Mouse (Mus musculus): ENCODE measurements around the gene C1s2.
"Not testable (repeated sequence)": the region's sequence is repeated elsewhere in the genome, so short reads cannot be mapped to it uniquely, and the experiment has no call there.

Gene C1s2

DNA sequence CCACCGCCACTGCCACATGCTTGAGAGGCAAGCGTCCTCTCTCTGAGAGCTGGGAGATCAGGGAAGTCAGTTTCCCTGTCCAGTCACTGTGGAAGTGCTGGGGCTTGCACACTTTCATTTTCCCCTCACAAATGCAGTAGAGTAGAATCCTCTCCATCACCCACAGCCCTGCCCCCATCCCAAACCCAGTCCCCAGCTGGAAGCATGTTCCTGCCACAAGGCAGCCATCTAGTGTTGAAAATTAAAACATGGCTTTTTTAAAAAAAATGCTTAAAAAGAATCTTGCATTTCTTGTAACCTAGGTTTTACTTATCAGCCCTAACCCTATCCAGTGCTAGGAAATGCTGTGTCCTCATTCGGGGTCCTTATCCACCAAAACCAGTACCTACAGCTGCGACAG, 4.2 kb upstream of the C1s2 start:
- DNase-seq (ENCODE audit: low spot score in 2 of 2), result no peak

DNA sequence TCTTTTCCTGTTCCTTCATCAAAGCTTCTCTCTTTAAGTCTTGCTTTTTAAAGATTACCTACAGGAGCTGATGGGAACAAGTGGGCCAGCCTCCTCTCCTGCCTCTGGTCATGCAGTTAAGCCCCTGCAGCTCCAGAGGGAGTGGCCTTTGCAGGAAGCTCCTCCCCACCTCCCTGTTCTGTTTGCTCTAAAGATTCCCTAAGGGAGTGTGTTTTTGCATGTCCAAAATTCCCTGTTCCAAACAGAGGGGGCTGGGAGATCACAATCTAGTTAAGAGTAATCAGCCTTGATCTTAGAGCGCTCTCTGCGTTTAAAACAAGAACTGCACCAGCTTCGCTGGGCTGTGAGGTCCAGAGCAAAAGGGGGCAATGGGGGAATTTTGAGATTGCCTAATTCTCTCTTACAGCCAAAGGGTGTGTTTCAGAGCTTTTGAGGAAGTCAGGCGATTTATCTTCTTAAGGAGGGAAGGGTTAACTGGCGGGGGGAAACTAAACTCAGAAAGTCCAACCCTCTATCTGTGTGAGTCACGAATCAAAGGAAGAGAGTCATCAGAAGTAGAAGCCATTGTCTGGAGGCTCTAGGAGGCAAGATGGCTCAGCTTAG, 1.1 kb upstream of the C1s2 start:
- peak in 1 of 2 experiments; percentile 7 for DNase-seq (ENCODE audit: low spot score in 2 of 2)

DNA sequence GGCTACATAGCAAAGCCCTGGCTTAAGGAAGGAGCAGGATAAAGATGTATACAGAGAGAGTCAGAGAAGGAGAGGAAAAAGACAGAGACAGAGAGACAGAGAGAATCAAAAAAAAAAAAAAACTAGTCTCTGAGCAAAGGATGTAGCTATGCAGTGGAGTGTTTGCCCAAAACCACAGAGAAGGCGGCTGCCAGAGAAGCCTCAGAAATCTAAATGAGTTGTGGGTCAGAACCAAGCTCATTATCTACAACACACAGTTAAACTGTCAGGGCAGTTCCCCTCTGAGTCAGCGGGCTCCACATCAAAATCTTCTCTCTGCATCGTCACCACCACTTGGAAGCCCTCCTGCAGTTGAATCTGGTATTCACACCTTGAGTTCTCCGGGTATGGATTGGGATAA, 5.1 kb downstream of the C1s2 start:
- no peak for DNase-seq (ENCODE audit: low spot score in 2 of 2)

DNA sequence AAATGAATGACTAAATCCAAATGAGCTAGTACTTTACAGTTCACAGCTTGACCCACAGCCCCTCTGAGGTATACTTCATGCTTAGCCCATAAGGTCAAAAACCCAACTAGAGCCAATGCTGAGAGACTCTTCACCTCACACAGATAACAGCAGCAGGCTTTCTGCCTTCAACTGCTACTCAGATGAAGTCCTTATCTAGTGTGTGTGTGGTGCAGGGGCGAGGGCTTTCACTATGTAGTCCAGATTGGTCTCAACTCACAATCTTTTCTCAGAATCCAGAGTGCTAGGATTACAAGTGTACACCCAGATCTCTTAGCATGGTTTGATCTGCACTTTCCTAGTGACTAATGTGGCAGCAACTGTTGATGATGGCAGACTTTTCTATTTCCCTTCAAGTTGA, 9.7 kb downstream of the C1s2 start:
- DNase-seq (ENCODE audit: low spot score in 2 of 2), result not testable (repeated sequence)

DNA sequence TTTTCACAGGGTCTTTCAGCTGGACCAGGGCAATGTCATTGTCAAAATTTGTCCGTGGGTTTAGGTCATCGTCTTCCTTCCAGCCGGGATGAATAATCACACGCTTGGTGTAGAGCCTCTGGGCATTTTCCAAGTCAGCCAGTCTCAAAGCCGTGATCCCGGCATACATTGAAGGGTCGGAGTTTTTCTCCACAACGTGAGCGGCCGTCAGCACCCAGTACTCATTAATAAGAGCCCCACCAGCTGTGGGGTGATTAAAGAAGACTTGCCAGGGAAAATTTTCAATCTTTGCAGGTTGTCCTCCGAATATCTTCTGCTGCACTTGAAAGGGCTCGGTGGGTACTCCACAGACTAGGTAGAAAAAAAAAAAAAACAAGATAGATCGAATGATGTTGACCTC, 10.3 kb downstream of the C1s2 start:
- DNase-seq (ENCODE audit: low spot score in 2 of 2), result no peak

DNA sequence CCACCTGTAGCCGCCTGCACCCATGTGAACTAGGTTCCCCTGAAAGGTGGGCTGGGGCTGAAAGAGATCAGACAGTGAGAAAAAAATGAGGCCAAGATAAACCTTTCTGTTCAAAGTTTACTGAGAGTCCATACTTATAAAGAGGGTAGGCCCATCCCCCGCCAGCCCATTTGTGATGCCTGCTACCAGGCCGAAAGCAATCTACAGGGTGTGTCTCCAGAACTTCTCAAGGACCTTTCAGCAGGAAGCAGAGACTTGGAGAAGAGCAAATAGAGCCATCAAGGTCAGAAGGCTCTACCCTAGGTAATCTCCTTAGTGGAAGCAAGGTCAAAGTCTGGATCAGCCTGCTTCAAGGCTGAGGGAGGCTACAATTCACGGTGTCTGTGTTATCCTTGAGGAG, 33.9 kb downstream of the C1s2 start:
- DNase-seq (ENCODE audit: low spot score in 2 of 2), result no peak

DNA sequence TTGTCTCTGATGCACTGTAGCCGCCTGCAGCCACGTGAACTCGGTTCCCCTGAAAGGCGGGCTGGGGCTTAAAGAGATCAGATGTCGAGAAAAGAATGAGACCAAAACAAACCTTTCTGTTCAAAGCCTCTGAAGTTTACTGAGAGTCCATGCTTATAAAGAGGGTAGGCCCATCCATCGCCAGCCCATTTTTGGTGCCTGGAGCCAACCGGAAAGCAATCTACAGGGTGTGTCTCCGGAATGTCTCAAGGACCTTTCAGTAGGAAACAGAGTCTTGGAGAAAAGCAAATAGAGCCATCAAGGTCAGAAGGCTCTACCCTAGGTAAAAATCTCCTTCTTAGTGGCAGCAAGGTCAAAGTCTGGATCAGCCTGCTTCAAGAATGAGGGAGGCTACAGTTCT, 42.8 kb downstream of the C1s2 start:
- no peak for DNase-seq (ENCODE audit: low spot score in 2 of 2)

DNA sequence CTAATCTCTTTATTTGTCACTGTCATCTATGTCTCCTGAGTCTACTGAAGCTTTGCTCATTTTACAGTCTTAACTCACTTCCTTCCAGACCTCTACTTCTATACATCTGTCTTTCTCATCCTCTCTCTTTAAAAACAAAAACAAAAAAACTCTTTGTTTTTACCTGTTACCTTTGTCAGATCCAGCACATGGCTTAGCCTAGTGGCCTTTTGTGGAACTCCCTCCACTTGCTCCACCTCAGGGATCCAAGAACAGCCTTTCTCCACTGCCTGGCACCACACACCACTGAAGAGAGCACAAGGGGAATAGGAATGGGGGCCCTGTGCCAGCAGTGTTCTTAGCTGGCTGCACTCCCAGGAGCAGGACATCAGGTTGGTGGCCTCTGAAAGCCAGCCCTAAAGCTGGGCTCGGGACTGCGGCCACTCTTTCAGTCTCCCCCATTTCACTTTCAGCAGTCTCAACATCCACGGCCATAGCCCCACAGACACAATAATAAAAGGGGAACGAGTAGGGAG, 43.6 kb downstream of the C1s2 start:
- no peak for DNase-seq (ENCODE audit: low spot score in 2 of 2)

DNA sequence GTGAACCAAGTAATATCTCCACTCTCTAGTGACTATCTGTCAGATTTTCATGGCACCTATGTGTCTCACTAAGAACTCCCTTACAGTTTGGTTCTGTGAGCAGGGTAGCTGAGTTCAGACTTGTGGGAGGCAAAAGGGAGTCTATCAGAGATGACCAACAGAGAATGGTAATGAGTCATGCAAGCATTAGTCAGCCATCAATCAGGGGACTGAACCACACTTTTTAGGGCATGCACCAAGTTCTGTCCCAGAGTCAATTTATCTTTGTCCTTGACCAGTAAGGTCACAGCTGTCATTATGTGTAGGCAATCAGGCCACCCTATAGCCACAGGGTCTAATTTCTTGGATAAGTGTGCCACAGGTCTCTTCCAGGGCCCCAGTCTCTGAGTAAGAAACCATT, 47.1 kb downstream of the C1s2 start:
- no peak for DNase-seq (ENCODE audit: low spot score in 2 of 2)

DNA sequence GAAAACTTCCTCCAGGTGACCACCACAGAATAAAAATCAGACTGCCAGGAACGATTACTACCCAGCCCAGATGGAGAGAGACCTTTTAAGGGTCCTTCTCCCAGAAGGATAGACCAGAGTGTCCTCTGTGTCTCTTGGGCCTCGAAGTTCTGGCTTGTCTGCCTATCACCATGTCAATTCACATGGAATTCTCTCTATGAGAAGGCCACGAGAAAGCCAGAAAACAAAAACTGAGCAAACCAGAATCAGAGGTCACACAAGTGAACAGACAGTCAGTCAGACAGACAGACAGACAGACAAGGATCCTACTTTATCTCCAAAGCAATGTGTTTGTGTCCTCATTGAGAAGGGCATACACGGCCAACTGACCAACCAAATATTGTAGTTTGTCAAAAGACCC, 49.6 kb downstream of the C1s2 start:
- DNase-seq (ENCODE audit: low spot score in 2 of 2), result no peak

DNA sequence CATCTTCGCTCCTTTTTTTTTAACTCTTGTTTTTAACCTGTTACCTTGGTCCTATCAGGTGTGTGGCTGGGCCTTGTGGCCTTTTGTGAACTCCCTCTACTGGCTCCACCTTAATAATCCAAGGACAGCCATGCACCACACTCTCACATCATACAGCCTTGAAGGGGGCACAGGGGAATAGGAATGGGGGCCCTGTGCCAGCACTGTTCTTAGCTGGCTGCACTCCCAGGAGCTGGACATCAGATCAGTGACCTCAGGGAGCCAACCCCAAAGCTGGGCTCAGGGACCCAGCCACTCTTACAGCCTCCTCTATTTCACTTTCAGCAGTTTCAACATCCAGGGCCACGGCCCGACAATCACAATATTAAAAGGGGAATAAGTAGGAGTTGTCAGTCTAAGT, 50.1 kb downstream of the C1s2 start:
- no peak for DNase-seq (ENCODE audit: low spot score in 2 of 2)

DNA sequence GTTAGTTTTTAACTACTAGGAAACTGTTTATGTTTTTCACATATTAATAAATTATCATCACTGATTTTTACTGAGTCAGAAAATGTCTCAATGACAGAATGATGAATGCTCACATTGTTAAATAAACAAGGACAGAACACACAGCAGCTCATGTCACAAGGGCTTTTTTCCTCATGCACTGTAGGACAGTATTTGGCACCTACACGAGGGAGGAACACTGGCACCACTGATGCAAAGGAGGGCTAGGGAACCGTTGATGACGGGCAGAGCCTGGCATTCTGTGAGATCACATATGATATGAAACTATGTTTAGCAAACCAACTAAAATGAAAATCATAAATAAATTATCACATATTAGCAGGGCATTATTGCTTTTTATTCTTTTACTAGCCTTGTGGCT, 51.0 kb downstream of the C1s2 start:
- DNase-seq (ENCODE audit: low spot score in 2 of 2), result no peak

DNA sequence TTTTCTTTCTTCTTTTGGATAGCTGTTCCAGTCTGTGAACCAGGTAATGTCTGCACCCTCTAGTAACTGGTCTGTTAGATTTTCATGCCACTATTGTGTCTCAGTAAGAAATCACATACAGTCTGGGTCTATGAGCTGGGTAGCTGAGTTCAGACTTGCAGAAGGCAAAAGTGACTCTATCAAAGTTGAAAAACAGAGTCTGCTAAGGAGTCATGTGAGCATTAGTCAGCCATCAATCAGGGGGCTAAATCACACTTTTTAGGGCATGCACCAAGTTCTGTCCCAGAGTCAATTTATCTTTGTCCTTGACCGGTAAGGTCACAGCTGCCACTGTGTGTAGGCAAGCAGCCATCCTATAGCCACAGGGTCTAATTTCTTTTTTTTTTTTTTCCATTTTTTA, 53.7 kb downstream of the C1s2 start:
- no peak for DNase-seq (ENCODE audit: low spot score in 2 of 2)

DNA sequence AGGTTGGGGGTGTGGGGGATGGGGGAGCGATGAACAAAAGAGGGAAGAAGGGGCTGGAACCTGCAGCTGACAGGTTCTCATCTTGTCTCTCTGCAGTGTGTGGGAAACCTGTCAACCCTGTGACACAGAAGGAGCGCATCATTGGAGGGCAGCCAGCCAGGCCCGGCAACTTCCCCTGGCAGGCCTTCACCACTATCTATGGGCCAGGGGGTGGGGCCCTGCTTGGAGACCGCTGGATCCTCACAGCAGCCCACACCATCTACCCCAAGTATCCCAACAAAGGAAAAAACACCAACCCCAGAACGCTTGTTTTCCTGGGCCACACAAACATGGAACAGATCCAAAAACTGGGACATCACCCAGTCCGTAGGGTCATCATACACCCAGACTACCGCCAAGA, 55.7 kb downstream of the C1s2 start:
- DNase-seq (ENCODE audit: low spot score in 2 of 2), result not testable (repeated sequence)

DNA sequence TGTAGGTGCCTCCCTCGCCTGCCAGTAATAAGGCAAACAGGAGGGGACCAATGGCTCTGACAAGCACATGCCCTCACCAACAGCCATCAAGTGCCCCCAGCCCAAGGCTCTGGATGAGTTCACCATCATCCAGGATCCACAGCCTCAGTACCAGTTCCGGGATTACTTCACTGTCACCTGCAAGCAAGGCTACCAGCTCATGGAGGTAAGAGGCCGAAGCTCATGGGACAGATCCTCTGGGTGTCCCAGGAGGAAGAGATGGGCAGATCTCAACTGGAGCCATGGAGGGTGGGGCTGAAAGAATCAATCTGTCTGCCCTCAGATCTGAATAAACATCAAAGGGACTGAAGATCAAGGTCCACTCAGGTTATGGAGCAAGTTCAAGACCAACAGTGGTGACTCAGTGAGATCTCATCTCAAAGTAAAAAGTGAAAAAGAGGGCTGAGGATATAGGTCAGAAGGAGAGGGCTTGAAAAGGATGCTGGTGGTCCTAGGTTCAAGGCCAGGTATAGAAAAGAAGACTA, 60.7 kb downstream of the C1s2 start:
- DNase-seq (ENCODE audit: low spot score in 2 of 2), result not testable (repeated sequence)

Measured in natural killer cell, adult 2 months (primary cell).